Mouse (Mus musculus) midbrain, embryonic 16.5 days (tissue): Measurements from ENCODE around the gene Arpc1a. TPM values are rescaled to one million over a fixed set of nuclear protein-coding genes. Genes with fewer than 3 reads are reported as not detected.

Experiments used
- ATAC-seq: fragments of 200-750 bp; cut with Nextera tagmentation; 2 replicates; pipeline ENCODE4 v1.8.0; 2017; ENCODE audit warnings: moderate TSS enrichment
- H3K27ac ChIP-seq: fragments of 300-500 bp; sonication (generic); 2 replicates; pipeline ENCODE4 v1.5.1; 2014; ENCODE audit warnings: mild to moderate bottlenecking, low read length, mixed read lengths
- H3K27me3 ChIP-seq: fragments of 300-500 bp; sonication (generic); 2 replicates; pipeline ENCODE4 v1.6.1; 2014; ENCODE audit warnings: low read depth, low read length, mixed read lengths; ENCODE audit not compliant: control insufficient read depth, insufficient read depth
- H3K36me3 ChIP-seq: fragments of 300-500 bp; sonication (generic); 2 replicates; pipeline ENCODE4 v1.6.1; 2014; ENCODE audit warnings: mild to moderate bottlenecking, low read length, moderate library complexity, mixed read lengths; ENCODE audit not compliant: control insufficient read depth, insufficient read depth
- H3K4me1 ChIP-seq: fragments of 300-500 bp; sonication (generic); 2 replicates; pipeline ENCODE4 v1.6.1; 2014; ENCODE audit warnings: mild to moderate bottlenecking, low read length, mixed read lengths; ENCODE audit not compliant: control insufficient read depth, insufficient read depth
- H3K4me2 ChIP-seq: fragments of 300-500 bp; sonication (generic); 2 replicates; pipeline ENCODE4 v1.6.1; 2014; ENCODE audit warnings: mild to moderate bottlenecking, low read length, mixed read lengths
- H3K4me3 ChIP-seq: fragments of 300-500 bp; sonication (generic); 2 replicates; pipeline ENCODE4 v1.5.1; 2014; ENCODE audit warnings: low read depth, mild to moderate bottlenecking, low read length, moderate library complexity, mixed read lengths
- H3K9ac ChIP-seq: fragments of 300-500 bp; sonication (generic); 2 replicates; pipeline ENCODE4 v1.6.1; 2014; ENCODE audit warnings: low read depth, low read length, mixed read lengths
- H3K9me3 ChIP-seq: fragments of 300-500 bp; sonication (generic); replicated peaks from 2 replicates; pipeline ENCODE4 v1.6.1; 2014; ENCODE audit warnings: mild to moderate bottlenecking, low read length, mixed read lengths; ENCODE audit not compliant: control insufficient read depth, poor library complexity, severe bottlenecking
- WGBS: fragments of 180-500 bp; shearing (Covaris S2); extraction: QIAGEN DNeasy Blood & Tissue Kit; methylation state at CpG from one replicate; pipeline ENCODE4 v1.1.7; 2014; 5-methylcytosine and 5-hydroxymethylcytosine counted together
- polyA plus RNA-seq: library from polyadenylated mRNA; unstranded; fragments of >200 nt; fragmentation: Nextera tagmentation; extraction: Ambion mirVana; gene quantifications from 2 replicates; pipeline ENCODE4 v1.2.1, GENCODE M21; 2015

Arpc1a gene
- polyA plus RNA-seq, 1 experiment from 2014 or later = 277 TPM

- Histone ChIP-seq H3K27ac (no peak within 1 kb of the TSS), H3K4me1 (peaks cover 8% of the 10 kb centered on the region), H3K4me3 (peak within 1 kb of the TSS; percentile 41), H3K36me3 (peaks cover 11% of the 10 kb centered on the region), H3K9me3 (no peaks in the 10 kb centered on the region), H3K4me2 (peak within 1 kb of the TSS; percentile 57), H3K9ac (peak within 1 kb of the TSS; percentile 52), H3K27me3 (peaks cover 15% of the 10 kb centered on the region)
- ATAC-seq = peak; percentile 44; the same call in 1 of the 2 replicates
- WGBS = 2% methylated on average over 45 of the region's 53 CpGs
Observed at GRCm38 (mm10) chr5:145114071-145114605, 30.5 kb downstream of the Arpc1a start, which contains the start of gene Arpc1b. Gene Arpc1b, plus strand, starts transcription at chr5:145114215.

DNA sequence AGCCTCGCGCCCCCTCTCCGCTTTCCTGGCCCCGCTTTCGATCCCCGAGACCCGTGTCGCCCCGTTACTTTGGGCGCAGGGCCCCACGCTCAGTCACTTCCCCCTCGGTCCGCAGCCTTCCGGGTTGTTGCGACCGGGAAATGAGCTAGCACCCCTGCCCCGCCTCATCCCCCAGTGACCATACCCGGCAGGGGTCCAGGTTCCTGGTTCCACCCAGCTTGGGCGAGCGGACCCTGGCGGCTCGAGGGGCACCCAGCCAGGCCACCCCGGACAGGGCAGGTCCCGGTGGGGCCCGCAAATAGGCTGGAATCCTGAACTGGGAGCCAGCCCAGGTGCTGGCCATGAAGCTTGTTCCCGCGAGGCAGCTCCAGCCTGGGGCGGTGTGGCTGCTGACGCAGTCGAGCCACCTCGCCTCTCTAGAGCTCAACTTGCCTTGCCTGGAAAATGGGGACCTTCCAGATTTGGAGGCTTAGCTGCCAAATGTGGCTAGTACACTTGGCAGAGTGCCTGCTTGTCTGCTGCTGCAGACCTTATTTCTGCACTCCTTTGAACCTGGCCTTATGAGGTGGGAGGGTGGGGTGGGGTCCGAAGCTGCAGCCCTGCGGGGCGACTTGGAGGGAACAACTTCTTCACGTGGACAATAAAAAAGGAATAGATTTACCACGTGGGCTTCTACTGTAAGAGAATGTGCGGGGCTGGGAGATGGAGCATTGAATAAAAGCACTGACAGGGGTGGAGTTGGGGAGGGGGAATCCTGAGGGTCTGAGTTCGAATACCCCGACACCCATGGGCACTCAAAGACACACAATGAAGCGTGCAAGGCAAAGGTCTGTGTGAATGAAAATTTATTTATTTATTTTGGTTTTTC is 31.2 kb downstream of the Arpc1a start:
- Histone ChIP-seq H3K4me3 (peak overlapping the region; percentile 41), H3K4me2 (peak overlapping the region; percentile 57), H3K27ac (no peak overlapping the region), H3K9ac (peak overlapping the region; percentile 52), H3K27me3 (peaks cover 15% of the 10 kb centered on the region), H3K9me3 (no peaks in the 10 kb centered on the region), H3K4me1 (peaks cover 8% of the 10 kb centered on the region), H3K36me3 (peaks cover 6% of the 10 kb centered on the region)
- peak; percentile 34; the same call in 1 of the 2 replicates for ATAC-seq
- WGBS = 18% methylated on average over 37 of the region's 40 CpGs

- peaks cover 8% of the 10 kb centered on the region for H3K4me1 ChIP-seq
- H3K9ac ChIP-seq = no peak overlapping the region
- no peak overlapping the region for H3K4me2 ChIP-seq
- peaks cover 15% of the 10 kb centered on the region for H3K27me3 ChIP-seq
- no peak for ATAC-seq
- no peak overlapping the region for H3K4me3 ChIP-seq
- 93% methylated on average over 5 of the region's 5 CpGs for WGBS
- H3K27ac ChIP-seq = no peak overlapping the region
- H3K9me3 ChIP-seq = no peaks in the 10 kb centered on the region
- H3K36me3 ChIP-seq = peaks cover 2% of the 10 kb centered on the region; the same call in 1 of the 2 replicates
Observed at GRCm38 (mm10) chr5:145115736-145116135, 32.1 kb downstream of the Arpc1a start.

GRCm38 (mm10) chr5:145116316-145116715 is 32.7 kb downstream of the Arpc1a start:
- peaks cover 8% of the 10 kb centered on the region for H3K4me1 ChIP-seq
- no peak overlapping the region for H3K27ac ChIP-seq
- no peaks in the 10 kb centered on the region for H3K36me3 ChIP-seq
- ATAC-seq = no peak
- H3K4me2 ChIP-seq = no peak overlapping the region
- H3K4me3 ChIP-seq = no peak overlapping the region
- WGBS = 56% methylated on average over 4 of the region's 4 CpGs
- H3K9ac ChIP-seq = no peak overlapping the region
- H3K27me3 ChIP-seq = peaks cover 15% of the 10 kb centered on the region
- no peaks in the 10 kb centered on the region for H3K9me3 ChIP-seq

DNA sequence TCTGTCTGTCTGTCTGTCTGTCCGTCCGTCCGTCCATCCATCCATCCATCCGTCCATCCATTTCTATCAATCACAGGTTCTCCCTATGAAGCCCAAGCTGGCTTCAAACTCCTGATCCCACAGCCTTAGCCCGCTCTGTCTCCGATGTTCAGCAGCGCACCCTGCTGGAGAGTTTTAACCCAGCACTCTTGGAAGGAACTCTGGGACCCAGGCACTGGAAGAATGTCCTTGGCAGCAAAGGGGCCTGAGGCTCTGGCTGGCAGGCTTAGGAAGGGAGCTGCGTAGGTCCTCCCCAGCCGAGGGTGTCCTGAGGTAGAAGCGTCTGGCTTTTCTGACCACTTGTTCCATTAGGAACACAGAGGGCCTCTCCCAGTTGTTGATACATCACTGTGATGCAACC is 33.3 kb downstream of the Arpc1a start:
- Histone ChIP-seq H3K4me2 (no peak overlapping the region), H3K4me3 (no peak overlapping the region), H3K27me3 (peaks cover 15% of the 10 kb centered on the region), H3K9me3 (no peaks in the 10 kb centered on the region), H3K9ac (no peak overlapping the region), H3K36me3 (no peaks in the 10 kb centered on the region), H3K4me1 (peaks cover 8% of the 10 kb centered on the region), H3K27ac (0 out of 2 replicates have a peak overlapping the region, but pooled peaks have one; percentile 8)
- 42% methylated on average over 10 of the region's 10 CpGs for WGBS
- no peak for ATAC-seq

DNA sequence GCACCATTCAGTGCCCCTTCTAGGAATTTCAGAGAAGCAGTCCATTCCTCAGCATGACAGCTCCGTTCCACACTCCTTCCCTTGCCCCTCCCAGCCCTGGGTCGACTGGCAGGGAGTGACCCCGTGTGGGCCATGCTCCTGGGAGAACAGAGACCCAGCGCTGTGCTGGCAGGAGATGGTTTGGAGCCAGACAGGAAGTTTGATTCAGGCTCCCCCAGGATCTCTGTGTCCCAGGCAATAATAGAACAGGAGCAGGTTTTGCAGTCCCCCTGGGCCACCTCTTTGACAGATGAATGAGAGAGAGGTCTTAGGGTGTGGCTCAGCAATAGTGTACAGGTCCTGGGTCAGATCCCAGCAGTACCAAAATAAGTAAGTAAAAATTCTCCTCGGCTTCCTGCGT is 34.4 kb downstream of the Arpc1a start:
- H3K4me1 ChIP-seq = peaks cover 8% of the 10 kb centered on the region
- H3K9me3 ChIP-seq = no peaks in the 10 kb centered on the region
- H3K4me3 ChIP-seq = no peak overlapping the region
- H3K4me2 ChIP-seq = no peak overlapping the region
- peaks cover 15% of the 10 kb centered on the region for H3K27me3 ChIP-seq
- H3K27ac ChIP-seq = no peak overlapping the region
- 70% methylated on average over 6 of the region's 6 CpGs for WGBS
- H3K36me3 ChIP-seq = 0 out of 2 replicates have a peak, but pooled peaks cover 2% of the 10 kb centered on the region
- H3K9ac ChIP-seq = no peak overlapping the region
- ATAC-seq = no peak

DNA sequence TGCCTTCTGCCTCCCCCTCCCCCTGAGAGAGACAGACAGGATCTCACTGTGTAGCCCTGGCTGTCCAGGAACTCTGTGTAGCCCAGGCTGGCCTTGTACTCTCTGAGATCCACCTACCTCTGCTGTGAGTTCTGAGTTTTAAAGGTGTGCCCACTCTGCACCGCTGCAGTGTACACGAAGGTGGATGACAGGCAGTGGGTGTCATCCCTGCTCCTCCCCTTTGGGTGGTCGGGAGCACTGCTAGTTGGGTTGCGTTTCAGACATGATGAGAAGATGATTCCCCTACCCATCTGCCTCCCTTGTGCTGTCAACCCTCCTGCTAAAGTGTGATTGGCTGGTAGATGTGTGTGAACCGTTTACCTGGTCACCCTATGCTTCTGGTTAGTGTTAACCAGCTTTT is 34.8 kb downstream of the Arpc1a start:
- H3K4me1 ChIP-seq = peaks cover 8% of the 10 kb centered on the region
- H3K4me3 ChIP-seq = no peak overlapping the region
- no peak overlapping the region for H3K9ac ChIP-seq
- no peak for ATAC-seq
- H3K9me3 ChIP-seq = no peaks in the 10 kb centered on the region
- 90% methylated on average over 5 of the region's 5 CpGs for WGBS
- no peak overlapping the region for H3K27ac ChIP-seq
- H3K36me3 ChIP-seq = 0 out of 2 replicates have a peak, but pooled peaks cover 4% of the 10 kb centered on the region
- H3K4me2 ChIP-seq = no peak overlapping the region
- H3K27me3 ChIP-seq = peaks cover 13% of the 10 kb centered on the region

DNA sequence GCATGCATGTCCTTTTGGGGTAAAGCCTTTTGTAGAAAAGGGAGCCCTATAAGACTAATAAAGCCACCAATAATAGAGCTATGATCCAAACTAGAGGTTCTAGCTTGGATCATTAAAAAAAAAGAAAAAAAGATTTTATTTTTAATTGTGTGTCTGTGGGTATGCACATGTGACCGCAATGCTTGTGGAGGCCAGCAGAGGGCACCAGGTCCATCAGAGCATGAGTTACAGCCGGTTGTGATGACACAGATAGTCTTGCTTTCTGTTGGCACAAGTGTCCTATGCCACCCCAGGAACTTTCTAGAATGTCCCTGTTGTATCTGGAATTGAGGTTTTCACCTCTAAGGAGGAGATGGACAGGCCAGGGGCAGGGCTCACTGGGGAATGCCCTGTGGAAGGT is 35.8 kb downstream of the Arpc1a start:
- WGBS = 89% methylated on average over 2 of the region's 2 CpGs
- peaks cover 5% of the 10 kb centered on the region for H3K27me3 ChIP-seq
- no peak for ATAC-seq
- peaks cover 3% of the 10 kb centered on the region; the same call in 1 of the 2 replicates for H3K4me1 ChIP-seq
- no peak overlapping the region for H3K27ac ChIP-seq
- H3K9me3 ChIP-seq = no peaks in the 10 kb centered on the region
- H3K4me3 ChIP-seq = no peak overlapping the region
- H3K9ac ChIP-seq = no peak overlapping the region
- no peak overlapping the region for H3K4me2 ChIP-seq
- H3K36me3 ChIP-seq = 0 out of 2 replicates have a peak, but pooled peaks cover 4% of the 10 kb centered on the region

DNA sequence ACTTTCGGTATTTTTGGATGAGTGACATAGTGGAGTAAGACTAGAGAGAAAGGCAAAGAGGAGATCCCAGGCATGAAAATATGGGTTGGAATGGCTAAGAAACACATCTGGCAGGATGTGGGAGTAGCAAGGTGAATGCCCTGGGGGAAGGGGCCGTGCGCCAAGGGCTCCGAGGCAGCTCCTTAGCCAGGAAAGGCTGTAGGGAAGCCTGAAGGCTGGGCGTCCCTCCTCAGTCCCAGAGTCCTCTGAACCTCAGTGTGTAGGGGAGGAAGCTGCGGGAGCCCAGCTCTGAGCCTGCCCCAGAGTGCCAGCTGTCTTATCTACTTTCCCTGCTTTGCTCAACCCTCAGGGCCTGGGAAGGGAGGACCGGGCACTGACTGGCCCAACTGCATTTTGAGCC is 37.3 kb downstream of the Arpc1a start:
- H3K27ac ChIP-seq = no peak overlapping the region
- 88% methylated on average over 7 of the region's 7 CpGs for WGBS

More for the DNA sequence above, 37.3 kb downstream of the Arpc1a start:
- H3K27me3 ChIP-seq = no peaks in the 10 kb centered on the region
- no peak overlapping the region for H3K4me2 ChIP-seq
- no peaks in the 10 kb centered on the region for H3K9me3 ChIP-seq
- H3K4me3 ChIP-seq = no peak overlapping the region
- ATAC-seq = no peak
- 0 out of 2 replicates have a peak, but pooled peaks cover 4% of the 10 kb centered on the region for H3K36me3 ChIP-seq
- H3K4me1 ChIP-seq = no peaks in the 10 kb centered on the region
- no peak overlapping the region for H3K9ac ChIP-seq
